Mouse (Mus musculus): Measurements from ENCODE around the gene Kng2. TPM values are rescaled to one million over a fixed set of nuclear protein-coding genes. Genes with fewer than 3 reads are reported as not detected.
"Not testable (repeated sequence)": the region's sequence is repeated elsewhere in the genome, so short reads cannot be mapped to it uniquely, and the experiment has no call there.

The Kng2 gene
- total RNA-seq (2014; fragmentation: Nextera tagmentation) = not detected in 2 replicates
- not detected in 2 replicates for total RNA-seq (2017)

DNA sequence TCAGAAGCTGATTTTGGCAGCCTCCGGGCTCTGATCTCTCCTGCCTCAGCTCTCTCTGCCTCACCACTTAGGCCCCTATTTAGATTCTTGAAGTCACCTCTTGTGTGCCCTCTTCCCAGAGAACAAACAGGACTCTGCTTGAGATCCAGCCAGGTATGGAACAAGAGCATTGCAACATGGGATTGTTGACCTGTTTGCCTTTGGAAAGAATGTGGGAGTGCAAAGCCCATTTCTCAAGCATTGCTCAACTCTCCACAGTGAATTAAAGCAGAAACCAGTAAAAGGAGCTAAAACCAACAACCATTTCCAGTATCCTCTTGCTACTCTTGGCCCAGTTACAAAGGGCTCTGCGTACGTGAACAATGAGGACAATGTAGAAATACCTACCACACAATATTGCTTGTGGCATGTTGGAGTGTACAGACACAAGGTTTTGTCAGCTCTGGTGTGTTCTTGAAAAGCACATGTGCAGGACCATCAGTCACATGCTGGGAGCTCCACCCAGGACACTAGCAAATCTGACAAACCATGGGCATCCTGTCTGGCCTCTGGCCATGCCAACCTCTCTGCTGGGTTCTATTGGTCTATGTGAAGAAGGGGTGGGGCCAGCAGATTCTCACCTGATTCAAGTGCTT lies at the start of gene Kng2:
Kng2 (minus strand) TSS at position 517 of the 635 bp plus-strand sequence.
- ATAC-seq (replicated peaks; ENCODE audit: poor library complexity, severe bottlenecking) = not testable (repeated sequence)

DNA sequence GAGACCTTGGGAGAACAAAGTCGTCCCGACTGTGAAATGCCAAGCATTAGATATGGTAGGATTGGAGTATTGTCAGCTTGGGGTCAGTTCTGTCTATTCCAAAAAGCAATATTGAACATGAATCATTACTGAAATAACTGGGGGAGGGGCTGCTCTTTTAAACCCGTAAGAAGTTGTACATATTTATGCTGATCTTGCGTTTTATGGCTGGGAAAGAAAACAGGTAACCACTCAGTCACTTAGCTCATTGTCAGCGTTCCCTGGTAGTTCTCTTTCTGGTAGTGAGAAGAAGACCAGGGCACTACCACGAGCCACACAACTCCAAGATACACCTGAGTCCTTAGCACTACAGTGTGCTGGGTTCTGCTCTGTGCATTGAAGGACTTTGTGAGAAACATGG lies 48.2 kb upstream of the Kng2 start:
- ATAC-seq (replicated peaks; ENCODE audit: poor library complexity, severe bottlenecking) = not testable (repeated sequence)

DNA sequence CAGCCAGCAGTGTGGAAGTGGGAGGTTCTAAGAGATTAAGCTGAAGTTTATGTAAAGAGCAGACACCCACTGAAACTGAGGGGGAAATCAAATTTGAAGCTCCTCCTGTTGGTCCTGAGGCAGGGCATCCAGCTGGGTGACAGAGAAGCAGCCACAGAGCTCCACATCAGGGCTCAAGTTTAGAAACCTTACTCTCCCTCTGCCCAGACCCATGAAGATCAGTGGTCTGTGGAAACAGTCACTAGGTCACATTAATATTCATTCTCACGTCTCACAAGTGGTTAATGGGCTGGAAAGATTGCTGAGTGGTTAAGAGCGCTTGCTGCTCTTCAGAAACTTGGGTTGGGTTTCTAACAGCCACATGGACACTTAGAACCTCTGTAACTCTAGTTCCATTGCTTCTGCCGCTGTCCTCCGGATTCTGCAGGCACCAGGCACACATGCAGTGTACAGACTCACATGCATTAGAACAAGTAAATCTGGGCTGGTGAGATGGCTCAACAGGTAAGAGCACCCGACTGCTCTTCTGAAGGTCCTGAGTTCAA lies 31.6 kb upstream of the Kng2 start:
- not testable (repeated sequence) for ATAC-seq (replicated peaks; ENCODE audit: poor library complexity, severe bottlenecking)

DNA sequence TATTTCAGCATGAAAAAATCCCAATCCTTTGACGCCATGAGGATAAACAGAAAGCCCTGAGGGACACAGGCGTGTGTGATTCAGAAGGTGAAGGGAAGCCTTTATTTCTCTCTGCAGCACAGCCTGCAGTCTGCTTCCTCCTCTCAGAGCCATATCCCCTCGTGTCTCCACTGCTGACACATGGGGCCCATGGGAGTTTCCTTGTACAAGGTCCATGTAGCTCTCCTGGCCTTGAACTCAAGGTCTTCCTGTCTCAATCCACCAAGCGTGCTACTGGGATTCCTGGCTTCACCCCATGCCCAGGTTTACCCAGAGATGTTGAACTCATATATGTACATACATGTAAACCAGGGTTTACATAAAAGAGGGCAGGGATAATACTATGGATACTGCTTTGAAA lies 30.3 kb upstream of the Kng2 start:
- not testable (repeated sequence) for ATAC-seq (replicated peaks; ENCODE audit: poor library complexity, severe bottlenecking)

DNA sequence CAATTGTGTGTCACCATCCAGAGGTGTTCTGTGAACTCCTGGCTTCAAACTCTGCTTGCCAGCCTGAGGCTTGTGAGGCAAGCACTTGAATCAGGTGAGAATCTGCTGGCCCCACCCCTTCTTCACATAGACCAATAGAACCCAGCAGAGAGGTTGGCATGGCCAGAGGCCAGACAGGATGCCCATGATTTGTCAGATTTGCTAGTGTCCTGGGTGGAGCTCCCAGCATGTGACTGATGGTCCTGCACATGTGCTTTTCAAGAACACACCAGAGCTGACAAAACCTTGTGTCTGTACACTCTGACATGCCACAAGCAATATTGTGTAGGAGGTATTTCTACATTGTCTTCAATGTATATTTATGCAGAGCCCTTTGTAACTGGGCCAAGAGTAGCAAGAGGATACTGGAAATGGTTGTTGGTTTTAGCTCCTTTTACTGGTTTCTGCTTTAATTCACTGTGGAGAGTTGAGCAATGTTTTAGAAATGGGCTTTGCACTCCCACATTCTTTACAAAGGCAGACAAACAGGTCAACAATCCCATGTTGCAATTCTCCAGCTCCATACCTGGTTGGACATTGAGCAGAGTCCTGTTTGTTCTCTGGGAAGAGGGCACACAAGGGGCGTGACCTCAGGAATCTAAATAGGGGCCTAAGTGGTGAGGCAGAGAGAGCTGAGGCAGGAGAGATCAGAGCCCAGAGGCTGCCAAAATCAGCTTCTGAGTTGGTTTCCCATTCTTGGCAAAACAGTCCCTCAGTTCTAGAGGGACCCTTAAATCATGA lies 28.6 kb upstream of the Kng2 start, which contains the start of gene Kng1:
Kng1 (plus strand) TSS at position 198 of the 780 bp plus-strand sequence.
- not testable (repeated sequence) for ATAC-seq (replicated peaks; ENCODE audit: poor library complexity, severe bottlenecking)

DNA sequence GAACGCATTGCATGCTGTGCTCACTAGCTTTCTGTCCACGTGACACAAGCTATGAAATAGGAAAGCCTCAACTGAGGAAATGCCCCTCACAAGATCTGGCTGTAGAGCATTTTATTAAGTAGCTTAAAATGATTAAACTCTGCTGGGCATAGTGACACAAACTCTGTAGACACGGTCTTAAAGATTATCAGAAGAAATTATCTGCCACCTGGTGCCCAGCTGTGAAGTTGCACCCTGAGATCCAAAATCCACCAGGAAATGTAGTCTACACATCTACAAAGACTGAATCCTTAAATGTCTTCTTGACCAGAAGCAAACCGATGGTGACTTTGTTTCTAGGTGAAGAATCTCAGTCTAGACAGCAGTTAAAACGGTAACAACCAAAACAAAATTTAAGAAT lies 17.0 kb upstream of the Kng2 start:
- no peak for ATAC-seq (replicated peaks; ENCODE audit: poor library complexity, severe bottlenecking)

DNA sequence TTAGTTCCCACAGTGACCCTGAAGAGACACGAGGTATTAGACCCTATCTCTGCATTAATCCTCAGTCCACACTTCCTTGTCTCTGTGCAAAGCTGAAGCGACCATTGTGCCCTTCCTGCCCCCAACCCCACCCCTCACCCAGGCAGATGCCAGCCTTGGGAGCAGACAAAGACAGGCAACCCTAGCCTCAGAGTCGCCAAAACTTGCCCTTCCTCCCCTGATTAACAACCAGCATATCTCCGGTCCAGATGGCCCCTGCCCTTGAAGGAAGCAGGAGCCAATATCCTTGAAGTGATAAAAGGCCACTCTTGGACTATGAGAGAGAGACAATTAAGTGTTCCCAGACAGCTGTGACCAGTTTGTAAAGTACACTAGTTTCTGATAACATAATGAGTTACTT lies 11.6 kb upstream of the Kng2 start:
- no peak for ATAC-seq (replicated peaks; ENCODE audit: poor library complexity, severe bottlenecking)

DNA sequence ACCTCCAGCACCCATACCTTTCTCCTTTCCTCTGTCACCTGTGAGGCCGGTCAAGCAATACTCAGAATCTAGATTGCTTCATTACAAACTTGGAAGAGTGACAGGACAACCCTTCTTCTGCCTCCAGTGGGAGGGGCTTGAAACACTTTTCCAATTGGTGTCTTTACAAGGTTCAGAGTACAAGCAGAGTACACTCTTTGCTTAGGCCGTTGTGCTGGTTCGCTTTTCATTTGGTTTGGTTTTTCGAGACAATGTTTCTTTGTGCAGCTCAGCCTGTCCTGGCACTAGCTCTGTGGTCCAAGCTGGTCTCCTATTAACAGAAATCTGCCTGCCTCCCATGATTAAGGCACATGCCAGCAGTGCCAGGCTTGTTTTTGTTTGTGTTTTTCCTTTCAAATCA lies 10.0 kb upstream of the Kng2 start:
- ATAC-seq (replicated peaks; ENCODE audit: poor library complexity, severe bottlenecking) = no peak

DNA sequence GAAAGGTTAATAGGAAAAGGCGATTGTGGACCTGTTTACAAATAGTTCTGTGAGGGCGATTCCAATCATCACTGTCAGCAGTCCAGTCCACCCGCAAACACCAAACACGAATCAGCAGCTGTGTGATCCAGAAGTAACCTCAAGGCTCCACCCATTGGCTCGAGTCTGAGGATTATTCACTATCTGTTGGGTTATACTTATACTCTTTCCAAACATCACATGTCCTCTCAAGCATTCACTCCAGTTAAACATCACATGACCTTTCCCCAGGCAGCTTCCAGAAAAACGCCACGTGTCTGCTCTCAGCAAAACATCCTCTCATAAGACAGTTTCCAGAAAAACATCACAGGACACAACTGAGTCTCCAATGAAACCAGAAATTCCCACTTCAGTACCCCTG lies 8.5 kb upstream of the Kng2 start:
- ATAC-seq (replicated peaks; ENCODE audit: poor library complexity, severe bottlenecking) = no peak

DNA sequence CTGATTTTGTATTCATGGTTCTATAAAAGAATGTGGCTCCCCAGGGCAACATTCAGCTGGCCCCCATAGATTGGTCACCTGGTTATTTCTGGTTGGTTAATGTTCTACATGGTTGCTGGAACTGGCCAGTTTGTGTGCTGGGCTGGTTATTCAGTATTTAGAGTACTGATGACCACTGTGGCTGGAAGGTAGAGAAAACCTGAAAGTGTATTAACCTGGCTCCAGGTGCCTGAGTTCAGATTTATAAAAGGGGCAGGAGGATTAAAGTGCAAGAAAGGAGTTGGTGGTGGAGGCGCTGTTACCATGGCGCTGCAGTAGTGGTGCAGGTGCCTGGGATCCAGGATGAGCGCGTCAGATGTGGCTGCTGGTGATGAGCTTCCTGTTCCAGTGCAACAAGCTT lies 4.4 kb upstream of the Kng2 start:
- no peak for ATAC-seq (replicated peaks; ENCODE audit: poor library complexity, severe bottlenecking)

DNA sequence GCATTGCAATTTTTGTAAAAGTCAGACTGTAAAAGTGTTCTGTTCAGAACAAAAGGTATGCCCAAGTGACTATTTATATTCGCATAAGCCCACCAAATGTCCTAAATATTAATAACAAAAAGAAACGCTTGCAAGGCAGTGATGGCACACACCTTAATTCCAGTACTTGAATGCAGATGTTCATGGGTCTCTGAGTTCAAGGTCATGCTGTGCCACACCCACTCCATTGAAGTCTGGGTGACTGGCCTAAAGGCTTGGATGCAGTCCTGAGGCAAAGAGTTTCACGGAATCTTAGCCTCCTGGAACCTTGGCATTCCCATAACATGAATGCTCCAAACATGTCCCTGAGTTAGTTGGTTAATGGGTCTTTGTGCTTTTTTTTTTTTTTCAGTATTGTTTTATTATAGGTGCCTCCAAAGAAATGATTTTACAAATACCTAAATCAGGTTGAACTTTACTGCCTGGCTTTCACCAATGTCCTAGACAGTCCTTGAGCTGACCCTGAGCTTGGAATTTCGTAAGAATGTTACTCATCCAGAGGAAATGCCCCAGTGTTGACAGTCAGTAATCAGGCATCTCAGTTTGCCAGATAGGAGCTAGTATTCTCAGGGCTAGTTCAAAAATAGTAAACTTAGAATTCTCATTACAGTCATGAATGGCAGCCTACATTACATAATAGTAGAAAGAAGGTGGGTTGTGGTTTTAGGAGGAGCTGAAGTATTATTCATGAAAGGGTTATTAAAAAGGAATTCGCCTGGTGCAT lies 1.6 kb upstream of the Kng2 start:
- no peak for ATAC-seq (replicated peaks; ENCODE audit: poor library complexity, severe bottlenecking)

DNA sequence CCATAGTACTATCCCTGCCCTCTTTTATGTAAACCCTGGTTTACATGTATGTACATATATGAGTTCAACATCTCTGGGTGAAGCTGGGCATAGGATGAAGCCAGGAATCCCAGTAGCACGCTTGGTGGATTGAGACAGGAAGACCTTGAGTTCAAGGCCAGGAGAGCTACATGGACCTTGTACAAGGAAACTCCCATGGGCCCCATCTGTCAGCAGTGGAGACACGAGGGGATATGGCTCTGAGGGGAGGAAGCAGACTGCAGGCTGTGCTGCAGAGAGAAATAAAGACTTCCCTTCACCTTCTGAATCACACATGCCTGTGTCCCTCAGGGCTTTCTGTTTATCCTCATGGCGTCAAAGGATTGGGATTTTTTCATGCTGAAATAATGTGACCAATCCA lies 1.9 kb downstream of the Kng2 start:
- not testable (repeated sequence) for ATAC-seq (replicated peaks; ENCODE audit: poor library complexity, severe bottlenecking)

DNA sequence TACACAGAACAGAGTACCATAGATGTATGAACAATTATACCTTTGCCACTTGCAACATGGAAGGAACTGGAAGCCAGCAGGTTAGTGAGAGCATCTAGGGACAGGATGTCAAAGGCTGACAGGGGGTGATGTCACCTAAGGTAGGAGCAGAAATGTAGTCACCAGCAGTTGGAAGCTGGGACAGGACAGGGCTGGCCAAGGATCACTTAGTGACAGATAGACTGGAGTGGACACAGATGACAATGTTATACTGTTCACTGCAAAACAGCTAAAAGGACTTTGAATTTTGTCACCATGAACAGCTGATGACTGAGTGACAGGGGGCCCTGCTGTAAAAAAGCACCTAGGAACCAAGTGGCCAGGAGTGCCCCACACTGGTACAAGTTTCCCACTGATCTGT lies 2.7 kb downstream of the Kng2 start:
- no peak for ATAC-seq (replicated peaks; ENCODE audit: poor library complexity, severe bottlenecking)

DNA sequence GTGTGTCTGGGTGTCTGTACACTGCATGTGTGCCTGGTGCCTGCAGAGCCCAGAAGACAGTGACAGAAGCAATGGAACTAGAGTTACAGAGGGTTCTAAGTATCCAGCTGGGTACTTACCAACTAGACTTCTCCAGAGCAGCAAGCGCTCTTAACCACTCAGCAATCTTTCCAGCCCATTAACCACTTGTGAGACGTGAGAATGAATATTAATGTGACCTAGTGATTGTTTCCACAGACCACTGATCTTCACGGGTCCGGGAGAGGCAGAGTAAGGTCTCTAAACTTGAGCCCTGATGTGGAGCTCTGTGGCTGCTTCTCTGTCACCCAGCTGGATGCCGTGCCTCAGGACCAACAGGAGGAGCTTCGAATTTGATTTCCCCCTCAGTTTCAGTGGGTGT lies 4.2 kb downstream of the Kng2 start:
- ATAC-seq (replicated peaks; ENCODE audit: poor library complexity, severe bottlenecking) = no peak

DNA sequence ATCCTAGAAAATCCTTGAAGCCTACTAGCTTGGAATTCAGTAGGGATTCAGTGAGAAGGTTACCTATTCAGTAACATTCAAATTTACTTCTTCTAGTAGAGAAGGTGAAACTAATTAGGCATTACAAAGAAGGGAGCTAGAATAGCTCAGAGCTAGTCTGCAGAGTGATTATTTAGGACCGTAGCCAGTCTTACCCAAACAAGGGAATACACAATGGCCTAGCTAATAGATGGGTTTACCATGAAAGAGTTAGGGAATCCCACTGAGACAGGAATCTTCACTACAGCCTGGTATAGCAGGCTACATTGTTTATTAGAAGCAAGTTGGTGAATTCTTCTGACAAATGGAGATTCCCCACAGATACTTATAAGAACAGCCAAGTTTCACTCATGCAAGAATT lies 8.7 kb downstream of the Kng2 start:
- ATAC-seq (replicated peaks; ENCODE audit: poor library complexity, severe bottlenecking) = not testable (repeated sequence)

DNA sequence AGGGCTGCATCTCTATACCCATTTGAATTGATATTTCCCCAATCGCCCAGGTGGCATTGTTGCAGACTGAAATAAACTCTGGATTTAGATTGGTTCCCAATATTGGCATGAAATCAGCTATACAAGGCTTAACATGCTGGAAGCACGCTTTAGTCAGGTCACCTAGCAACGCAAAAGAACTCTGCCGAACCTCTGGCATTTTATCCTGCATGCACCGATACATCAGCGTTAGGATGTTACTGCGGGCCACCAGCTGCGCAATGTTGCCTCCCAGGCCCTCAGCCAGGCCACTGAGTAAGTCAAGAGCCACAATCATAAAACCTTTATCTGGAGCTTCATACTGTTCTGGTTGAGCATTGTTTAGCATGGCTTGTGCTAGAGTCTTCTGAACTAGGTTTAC lies 14.6 kb downstream of the Kng2 start:
- not testable (repeated sequence) for ATAC-seq (replicated peaks; ENCODE audit: poor library complexity, severe bottlenecking)

DNA sequence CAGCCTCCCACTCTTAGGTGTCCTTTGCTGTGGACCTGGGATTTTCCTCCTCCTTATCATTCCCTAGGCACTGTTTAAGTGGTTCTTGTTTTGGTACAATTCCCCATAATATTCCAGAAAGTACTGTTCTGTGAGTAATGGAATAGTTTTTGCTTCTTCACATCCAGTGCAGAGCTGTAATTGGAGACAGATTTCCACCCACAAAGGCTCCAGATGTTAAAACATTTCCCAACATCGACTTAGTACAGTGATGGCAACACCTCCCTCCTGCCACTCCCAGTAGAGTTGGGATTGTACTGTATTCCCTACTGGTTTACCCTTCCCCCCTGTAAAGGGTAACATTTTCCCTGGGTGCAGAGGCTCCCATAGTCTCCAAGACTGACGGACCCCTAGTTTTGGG lies 15.5 kb downstream of the Kng2 start:
- ATAC-seq (replicated peaks; ENCODE audit: poor library complexity, severe bottlenecking) = not testable (repeated sequence)

DNA sequence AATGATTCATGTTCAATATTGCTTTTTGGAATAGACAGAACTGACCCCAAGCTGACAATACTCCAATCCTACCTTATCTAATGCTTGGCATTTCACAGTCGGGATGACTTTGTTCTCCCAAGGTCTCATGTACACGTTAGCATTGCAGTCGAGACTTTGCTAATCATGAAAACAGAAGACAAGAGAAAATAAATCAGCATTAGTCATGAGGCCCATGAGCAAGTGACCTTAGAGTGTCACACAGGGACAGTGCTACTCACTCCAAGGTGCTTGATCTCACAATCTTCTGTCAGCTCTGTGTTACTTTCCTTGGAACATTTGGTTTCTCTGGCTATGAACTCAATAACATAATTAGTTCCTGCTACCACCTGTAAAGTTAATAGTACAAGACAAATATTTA lies 32.3 kb downstream of the Kng2 start:
- ATAC-seq (replicated peaks; ENCODE audit: poor library complexity, severe bottlenecking) = not testable (repeated sequence)

DNA sequence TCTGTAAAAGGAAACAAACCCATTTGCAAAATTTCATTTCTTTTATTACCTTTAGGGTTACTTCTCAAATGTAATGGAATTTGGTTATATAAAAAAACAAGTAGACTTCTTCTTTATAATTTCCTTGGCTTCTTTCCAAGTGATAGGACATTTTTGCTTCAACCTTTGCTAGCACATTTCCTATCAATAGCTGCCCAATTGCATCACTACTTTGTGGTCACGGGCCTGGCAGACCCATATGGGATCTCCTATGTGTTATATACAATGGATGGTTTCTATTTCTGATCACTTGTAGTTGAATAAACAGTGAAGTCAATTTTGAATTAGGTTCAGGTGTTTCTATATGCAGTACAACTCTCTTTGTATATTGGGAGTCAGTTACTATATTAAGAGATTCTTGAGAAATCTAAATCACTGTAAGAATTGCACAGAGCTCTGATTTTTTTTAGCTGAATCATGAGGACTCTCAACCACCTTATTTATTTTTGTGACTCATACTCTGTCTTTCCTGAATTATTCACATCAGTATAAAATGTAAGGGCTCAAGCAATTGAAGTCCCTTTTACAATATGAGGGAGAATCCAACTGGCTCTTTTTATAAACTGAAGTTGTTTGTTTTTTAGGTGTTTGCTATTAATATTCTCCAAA lies 61.8 kb downstream of the Kng2 start:
- ATAC-seq (replicated peaks; ENCODE audit: poor library complexity, severe bottlenecking) = no peak

DNA sequence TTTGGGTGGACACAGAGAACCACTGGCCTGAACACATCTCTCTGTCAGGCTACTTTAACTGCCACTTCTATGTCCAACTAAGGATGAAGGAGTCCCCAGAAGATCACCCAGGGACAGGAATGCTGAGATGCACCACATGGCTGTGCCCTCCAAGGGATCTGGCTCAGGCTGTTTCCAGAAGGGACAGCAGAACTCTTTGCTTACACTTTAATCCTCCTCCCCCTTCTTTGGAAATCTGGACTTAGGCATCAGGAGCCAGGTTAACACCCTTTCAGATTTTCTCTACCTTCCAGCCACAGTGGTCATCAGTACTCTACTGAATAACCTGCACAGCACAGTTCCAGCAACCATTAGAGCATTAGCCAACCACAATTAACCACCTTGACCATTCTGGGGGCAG lies 66.0 kb downstream of the Kng2 start:
- no peak for ATAC-seq (replicated peaks; ENCODE audit: poor library complexity, severe bottlenecking)
